Mouse (Mus musculus) heart, adult 2 months (tissue): ENCODE data around the gene Rnf207.

Source experiments
- CTCF ChIP-seq: fragments of 200-600 bp; IDR thresholded peaks from 2 replicates; pipeline ENCODE4 v1.8.1; 2022; ENCODE audit warnings: antibody characterized with exemption, mild to moderate bottlenecking, moderate library complexity
- EP300 ChIP-seq: fragments of 200-500 bp; IDR thresholded peaks from 2 replicates; pipeline ENCODE4 v1.6.1; 2011; ENCODE audit warnings: low read depth, low read length, control low read depth; ENCODE audit not compliant: insufficient read depth
- POLR2A ChIP-seq: fragments of 200-500 bp; IDR thresholded peaks from 2 replicates; pipeline ENCODE4 v1.6.1; 2011; ENCODE audit warnings: mild to moderate bottlenecking, low read depth, low read length, control low read depth; ENCODE audit not compliant: insufficient read depth

- TF ChIP-seq POLR2A (no peak), CTCF (no peak), EP300 (no peak)
Measured at GRCm38 (mm10) chr4:152265791-152266190, 53.0 kb downstream of the Rnf207 start.
